Mouse (Mus musculus): ENCODE measurements around the gene Pitpnc1. TPM values are rescaled to one million over a fixed set of nuclear protein-coding genes. Genes with fewer than 3 reads are reported as not detected.

Gene Pitpnc1
- total RNA-seq, 1 experiment from 2014 or later: 39.9 TPM

DNA sequence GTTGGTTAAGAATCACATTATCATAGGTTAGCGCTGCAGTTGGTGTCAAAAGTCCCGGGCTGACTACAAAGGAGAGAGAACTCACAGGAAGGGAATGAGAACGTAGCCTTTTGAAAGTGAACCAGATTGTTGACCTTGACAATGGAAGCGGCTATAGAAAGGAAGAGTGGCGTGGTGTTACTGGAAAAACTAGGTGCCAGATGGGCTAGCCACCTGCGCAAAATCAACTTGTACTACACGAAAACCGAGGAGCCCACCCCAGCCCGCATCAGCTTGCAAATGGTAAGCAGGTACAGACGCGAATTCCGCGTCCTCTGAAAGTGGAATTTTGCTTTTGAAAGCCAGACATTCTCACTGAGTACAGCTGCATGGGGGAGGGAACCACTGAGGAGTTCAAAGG is 260.7 kb downstream of the Pitpnc1 start:
- no peak for ATAC-seq (replicated peaks in 1 of 2; ENCODE audit: insufficient read depth in 1 of 2, low FRiP score in 2 of 2, low TSS enrichment in 1 of 2, low read depth in 1 of 2, poor library complexity in 2 of 2, severe bottlenecking in 2 of 2)

GRCm38 (mm10) chr11:107201773-107202172 is 268.7 kb downstream of the Pitpnc1 start:
- no peak for ATAC-seq (replicated peaks in 1 of 2; ENCODE audit: insufficient read depth in 1 of 2, low FRiP score in 2 of 2, low TSS enrichment in 1 of 2, low read depth in 1 of 2, poor library complexity in 2 of 2, severe bottlenecking in 2 of 2)

DNA sequence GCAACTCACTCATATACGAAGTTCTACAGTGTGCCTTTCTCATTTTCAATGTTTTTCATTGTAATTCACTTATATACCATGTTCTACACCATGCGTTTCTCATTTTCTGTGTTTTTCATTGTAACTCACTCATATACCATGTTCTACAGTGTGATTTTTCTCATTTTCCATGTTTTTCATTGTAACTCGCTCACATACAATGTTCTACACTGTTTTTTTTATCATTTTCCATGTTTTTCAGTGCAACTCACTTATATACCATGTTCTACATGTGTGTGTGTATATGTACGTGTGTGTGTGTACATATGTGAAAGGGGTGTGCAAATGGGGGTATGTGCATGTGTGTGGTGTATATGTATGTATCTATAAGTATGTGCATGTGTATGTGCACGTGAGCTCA is 271.2 kb downstream of the Pitpnc1 start:
- peak; percentile 56 to 68; a peak in 3 of 4 replicates for ATAC-seq (replicated peaks in 1 of 2; ENCODE audit: insufficient read depth in 1 of 2, low FRiP score in 2 of 2, low TSS enrichment in 1 of 2, low read depth in 1 of 2, poor library complexity in 2 of 2, severe bottlenecking in 2 of 2)

GRCm38 (mm10) chr11:107195334-107195733 is 275.2 kb downstream of the Pitpnc1 start:
- no peak for ATAC-seq (replicated peaks in 1 of 2; ENCODE audit: insufficient read depth in 1 of 2, low FRiP score in 2 of 2, low TSS enrichment in 1 of 2, low read depth in 1 of 2, poor library complexity in 2 of 2, severe bottlenecking in 2 of 2)

GRCm38 (mm10) chr11:107190376-107190775 is 280.1 kb downstream of the Pitpnc1 start:
- no peak for ATAC-seq (replicated peaks in 1 of 2; ENCODE audit: insufficient read depth in 1 of 2, low FRiP score in 2 of 2, low TSS enrichment in 1 of 2, low read depth in 1 of 2, poor library complexity in 2 of 2, severe bottlenecking in 2 of 2)

DNA sequence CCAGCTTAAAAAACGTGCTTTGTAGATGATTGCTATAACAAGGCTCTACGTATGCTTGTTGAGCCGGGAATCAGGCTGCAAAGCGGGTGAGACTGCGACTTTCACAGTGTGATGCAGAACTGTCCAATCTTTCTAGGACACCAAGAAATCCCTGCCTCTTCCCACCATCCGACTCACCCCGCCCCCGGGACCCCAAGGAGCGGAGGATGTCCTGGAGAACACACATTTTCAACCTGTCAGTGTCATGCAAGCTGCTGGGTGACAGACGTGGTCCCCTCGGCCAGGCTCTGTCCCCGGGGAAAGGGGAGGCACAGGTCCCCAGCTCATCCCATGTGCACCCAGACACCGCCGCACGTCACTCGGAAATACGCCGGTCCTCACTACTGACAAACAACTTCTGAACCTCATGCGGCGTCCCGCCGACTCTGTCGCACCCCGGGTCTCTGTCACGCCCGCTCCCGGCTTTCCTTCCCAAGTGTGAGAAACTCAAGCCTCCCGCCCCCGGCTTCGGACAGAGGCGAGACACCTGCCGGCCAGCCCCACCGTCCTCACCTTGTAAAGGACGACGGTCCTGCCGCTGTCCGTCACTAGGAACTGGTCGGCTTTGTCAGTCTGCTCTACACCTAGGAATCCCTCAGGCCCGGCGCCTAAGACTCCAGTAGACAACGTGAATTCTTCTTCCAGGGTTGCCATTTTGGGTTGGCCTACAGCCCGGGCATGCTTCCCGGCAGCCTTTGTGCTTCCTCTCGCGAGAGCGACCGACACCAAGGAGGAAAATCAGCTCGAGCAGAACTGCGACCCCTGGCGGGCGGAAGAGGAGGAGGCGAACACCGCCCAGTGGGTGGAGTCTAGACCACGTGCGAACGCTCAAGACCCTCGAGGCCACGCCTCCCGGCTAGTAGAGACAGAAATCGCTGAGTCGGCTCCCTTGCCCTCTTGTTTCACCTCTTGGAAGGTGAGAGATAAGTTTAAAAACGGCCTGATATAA is 281.6 kb downstream of the Pitpnc1 start, which contains the start of gene Nol11:
Gene Nol11 (minus strand): TSS at position 817 of the 988 bp plus-strand sequence.
- ATAC-seq (replicated peaks in 1 of 2; ENCODE audit: insufficient read depth in 1 of 2, low FRiP score in 2 of 2, low TSS enrichment in 1 of 2, low read depth in 1 of 2, poor library complexity in 2 of 2, severe bottlenecking in 2 of 2): peak; percentile 98 to 99

GRCm38 (mm10) chr11:107183777-107184176 is 286.7 kb downstream of the Pitpnc1 start:
- ATAC-seq (replicated peaks in 1 of 2; ENCODE audit: insufficient read depth in 1 of 2, low FRiP score in 2 of 2, low TSS enrichment in 1 of 2, low read depth in 1 of 2, poor library complexity in 2 of 2, severe bottlenecking in 2 of 2): no peak

- no peak for ATAC-seq (replicated peaks in 1 of 2; ENCODE audit: insufficient read depth in 1 of 2, low FRiP score in 2 of 2, low TSS enrichment in 1 of 2, low read depth in 1 of 2, poor library complexity in 2 of 2, severe bottlenecking in 2 of 2)
Observed at GRCm38 (mm10) chr11:107161215-107161614, 309.3 kb downstream of the Pitpnc1 start.

DNA sequence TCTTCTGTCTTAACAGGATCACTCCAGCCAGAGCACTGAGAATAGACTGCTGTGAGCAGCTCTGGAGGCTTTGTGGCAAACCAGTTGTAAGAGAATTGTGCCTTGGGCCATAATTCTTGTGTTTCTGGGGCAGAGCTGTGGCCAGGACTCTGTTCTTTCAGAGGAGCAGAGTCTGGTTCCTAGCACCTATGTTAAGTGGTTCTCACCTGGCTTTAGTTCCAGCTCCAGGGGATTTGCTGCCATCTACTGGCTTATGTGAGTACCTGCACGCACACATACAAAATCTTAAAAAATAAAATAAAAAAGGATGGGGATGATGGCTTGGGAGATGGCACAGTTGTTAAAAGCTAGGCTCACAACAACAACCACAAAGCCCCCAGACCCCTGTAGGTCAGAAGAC is 311.5 kb downstream of the Pitpnc1 start:
- ATAC-seq (replicated peaks in 1 of 2; ENCODE audit: insufficient read depth in 1 of 2, low FRiP score in 2 of 2, low TSS enrichment in 1 of 2, low read depth in 1 of 2, poor library complexity in 2 of 2, severe bottlenecking in 2 of 2): 0 out of 4 replicates have a peak, but pooled peaks have one; percentile 42 to 56

Other genes with a start within 250 kb of the Pitpnc1 start
- 97.2 and 133 TPM in 2 replicates for gene Psmd12, start 8.8 kb upstream of the Pitpnc1 start, total RNA-seq (2017)
- gene Helz, start 77.2 kb upstream of the Pitpnc1 start, total RNA-seq (2017): 21.6 and 35.1 TPM in 2 replicates
- not detected in 2 replicates for gene Cacng1, start 245.8 kb upstream of the Pitpnc1 start, total RNA-seq (2017)